Mouse (Mus musculus) hindbrain, embryonic 10.5 days (tissue): ENCODE results near the gene Arhgap44. TPM values are rescaled to one million over a fixed set of nuclear protein-coding genes. Genes with fewer than 3 reads are reported as not detected.
A peak's percentile ranks its signal among the peaks of the same experiment; 100 is the strongest.

Experiments
- DNase-seq: peaks from one replicate; pipeline ENCODE4 v3.0.0-alpha.2; 2017; ENCODE audit warnings: low spot score
- H3K27ac ChIP-seq: fragments of 300-500 bp; sonication (generic); 2 replicates; pipeline ENCODE4 v1.5.1; 2016; ENCODE audit warnings: mild to moderate bottlenecking, moderate library complexity
- H3K27me3 ChIP-seq: fragments of 300-500 bp; sonication (generic); 2 replicates; pipeline ENCODE4 v1.6.1; 2016; ENCODE audit warnings: mild to moderate bottlenecking; ENCODE audit not compliant: poor library complexity, insufficient read depth, severe bottlenecking
- H3K36me3 ChIP-seq: fragments of 300-500 bp; sonication (generic); 2 replicates; pipeline ENCODE4 v1.6.1; 2016; ENCODE audit warnings: mild to moderate bottlenecking, moderate library complexity
- H3K4me1 ChIP-seq: fragments of 300-500 bp; sonication (generic); replicated peaks from 2 replicates; pipeline ENCODE4 v1.6.1; 2016; ENCODE audit warnings: mild to moderate bottlenecking
- H3K4me3 ChIP-seq: fragments of 300-500 bp; sonication (generic); 2 replicates; pipeline ENCODE4 v1.5.1; 2016; ENCODE audit warnings: mild to moderate bottlenecking, moderate library complexity
- H3K9me3 ChIP-seq: fragments of 300-500 bp; sonication (generic); 2 replicates; pipeline ENCODE4 v1.6.1; 2016; ENCODE audit warnings: mild to moderate bottlenecking, moderate library complexity
- WGBS: fragments of 180-500 bp; shearing (Covaris S2); methylation state at CpG from one replicate; pipeline ENCODE4 v1.1.7; 2016; 5-methylcytosine and 5-hydroxymethylcytosine counted together
- polyA plus RNA-seq: library from polyadenylated mRNA; unstranded; fragments of >200 nt; fragmentation: Nextera tagmentation; extraction: Ambion mirVana; gene quantifications from 2 replicates; pipeline ENCODE4 v1.2.1, GENCODE M21; 2016

Arhgap44 gene
- polyA plus RNA-seq, 1 experiment from 2014 or later, result 4.8 TPM

- peaks cover 13% of the 10 kb centered on the region for H3K4me1 ChIP-seq
- H3K36me3 ChIP-seq, result no peaks in the 10 kb centered on the region
- H3K27me3 ChIP-seq, result no peaks in the 10 kb centered on the region
- no peaks in the 10 kb centered on the region for H3K9me3 ChIP-seq
- DNase-seq, result no peak
- WGBS, result 85% methylated on average over 12 of the region's 12 CpGs
- no peak overlapping the region for H3K27ac ChIP-seq
- H3K4me3 ChIP-seq, result no peak overlapping the region
Measured at GRCm38 (mm10) chr11:65059531-65059930, 103.2 kb downstream of the Arhgap44 start.

- WGBS, result 68% methylated on average over 7 of the region's 7 CpGs
- peaks cover 13% of the 10 kb centered on the region for H3K4me1 ChIP-seq
- no peaks in the 10 kb centered on the region for H3K9me3 ChIP-seq
- no peaks in the 10 kb centered on the region for H3K36me3 ChIP-seq
- DNase-seq, result no peak
- peak overlapping the region; percentile 29; the same call in 1 of the 2 replicates for H3K27ac ChIP-seq
- no peaks in the 10 kb centered on the region for H3K27me3 ChIP-seq
- H3K4me3 ChIP-seq, result no peak overlapping the region
Measured at GRCm38 (mm10) chr11:65058224-65058908, 104.4 kb downstream of the Arhgap44 start.

GRCm38 (mm10) chr11:65055596-65055995 lies 107.2 kb downstream of the Arhgap44 start:
- Histone ChIP-seq H3K9me3 (no peaks in the 10 kb centered on the region), H3K27ac (no peak overlapping the region), H3K4me3 (no peak overlapping the region), H3K36me3 (no peaks in the 10 kb centered on the region), H3K27me3 (no peaks in the 10 kb centered on the region), H3K4me1 (peaks cover 13% of the 10 kb centered on the region)
- no peak for DNase-seq
- 80% methylated on average over 7 of the region's 7 CpGs for WGBS

GRCm38 (mm10) chr11:65054216-65054615 lies 108.5 kb downstream of the Arhgap44 start:
- 62% methylated on average over 5 of the region's 5 CpGs for WGBS
- DNase-seq, result no peak
- H3K27ac ChIP-seq, result no peak overlapping the region
- no peaks in the 10 kb centered on the region for H3K27me3 ChIP-seq
- no peak overlapping the region for H3K4me3 ChIP-seq
- peaks cover 10% of the 10 kb centered on the region for H3K4me1 ChIP-seq
- no peaks in the 10 kb centered on the region for H3K36me3 ChIP-seq
- H3K9me3 ChIP-seq, result no peaks in the 10 kb centered on the region

- no peaks in the 10 kb centered on the region; the same call in 1 of the 2 replicates for H3K4me1 ChIP-seq
- H3K4me3 ChIP-seq, result no peak overlapping the region
- 90% methylated on average over 5 of the region's 5 CpGs for WGBS
- H3K27ac ChIP-seq, result no peak overlapping the region
- H3K27me3 ChIP-seq, result no peaks in the 10 kb centered on the region
- H3K36me3 ChIP-seq, result no peaks in the 10 kb centered on the region
- DNase-seq, result no peak
- H3K9me3 ChIP-seq, result no peaks in the 10 kb centered on the region
Measured at GRCm38 (mm10) chr11:65050819-65051218, 111.9 kb downstream of the Arhgap44 start.

GRCm38 (mm10) chr11:65049090-65049489 lies 113.7 kb downstream of the Arhgap44 start:
- H3K4me1 ChIP-seq, result no peaks in the 10 kb centered on the region
- H3K27ac ChIP-seq, result no peak overlapping the region
- H3K9me3 ChIP-seq, result no peaks in the 10 kb centered on the region
- no peak for DNase-seq
- no peaks in the 10 kb centered on the region for H3K27me3 ChIP-seq
- no peak overlapping the region for H3K4me3 ChIP-seq
- no peaks in the 10 kb centered on the region for H3K36me3 ChIP-seq
- WGBS, result 75% methylated on average over 7 of the region's 7 CpGs

GRCm38 (mm10) chr11:65040556-65040955 lies 122.2 kb downstream of the Arhgap44 start:
- no peaks in the 10 kb centered on the region for H3K9me3 ChIP-seq
- peaks cover 20% of the 10 kb centered on the region; the same call in 1 of the 2 replicates for H3K4me1 ChIP-seq
- no peaks in the 10 kb centered on the region for H3K36me3 ChIP-seq
- H3K27me3 ChIP-seq, result no peaks in the 10 kb centered on the region
- WGBS, result 91% methylated on average over 6 of the region's 6 CpGs
- H3K27ac ChIP-seq, result no peak overlapping the region
- H3K4me3 ChIP-seq, result no peak overlapping the region
- DNase-seq, result no peak

- Histone ChIP-seq H3K4me1 (peaks cover 20% of the 10 kb centered on the region; the same call in 1 of the 2 replicates), H3K27me3 (no peaks in the 10 kb centered on the region), H3K36me3 (no peaks in the 10 kb centered on the region), H3K9me3 (no peaks in the 10 kb centered on the region), H3K27ac (no peak overlapping the region), H3K4me3 (no peak overlapping the region)
- WGBS, result 62% methylated on average over 12 of the region's 12 CpGs
- DNase-seq, result no peak
Measured at GRCm38 (mm10) chr11:65039517-65040095, 123.2 kb downstream of the Arhgap44 start.

GRCm38 (mm10) chr11:65038996-65039395 lies 123.8 kb downstream of the Arhgap44 start:
- no peaks in the 10 kb centered on the region for H3K36me3 ChIP-seq
- H3K27me3 ChIP-seq, result no peaks in the 10 kb centered on the region
- peaks cover 20% of the 10 kb centered on the region; the same call in 1 of the 2 replicates for H3K4me1 ChIP-seq
- DNase-seq, result no peak
- no peaks in the 10 kb centered on the region for H3K9me3 ChIP-seq
- WGBS, result 47% methylated on average over 2 of the region's 2 CpGs
- H3K27ac ChIP-seq, result 0 out of 2 replicates have a peak overlapping the region, but pooled peaks have one; percentile 23
- no peak overlapping the region for H3K4me3 ChIP-seq

- no peak for DNase-seq
- no peak overlapping the region for H3K4me3 ChIP-seq
- no peak overlapping the region for H3K27ac ChIP-seq
- WGBS, result 89% methylated on average over 7 of the region's 7 CpGs
- no peaks in the 10 kb centered on the region for H3K4me1 ChIP-seq
- no peaks in the 10 kb centered on the region for H3K9me3 ChIP-seq
- H3K36me3 ChIP-seq, result no peaks in the 10 kb centered on the region
- no peaks in the 10 kb centered on the region for H3K27me3 ChIP-seq
Measured at GRCm38 (mm10) chr11:65032221-65032620, 130.5 kb downstream of the Arhgap44 start.

- DNase-seq, result no peak
- Histone ChIP-seq H3K4me1 (no peaks in the 10 kb centered on the region), H3K9me3 (no peaks in the 10 kb centered on the region), H3K36me3 (no peaks in the 10 kb centered on the region), H3K27me3 (no peaks in the 10 kb centered on the region), H3K4me3 (no peak overlapping the region), H3K27ac (no peak overlapping the region)
- 84% methylated on average over 1 of the region's 1 CpGs for WGBS
Measured at GRCm38 (mm10) chr11:65030201-65030600, 132.6 kb downstream of the Arhgap44 start.

GRCm38 (mm10) chr11:65028049-65028448 lies 134.7 kb downstream of the Arhgap44 start:
- DNase-seq, result no peak
- Histone ChIP-seq H3K9me3 (no peaks in the 10 kb centered on the region), H3K4me1 (no peaks in the 10 kb centered on the region), H3K27me3 (no peaks in the 10 kb centered on the region), H3K4me3 (no peak overlapping the region), H3K36me3 (no peaks in the 10 kb centered on the region), H3K27ac (no peak overlapping the region)
- WGBS, result 84% methylated on average over 5 of the region's 5 CpGs

- no peaks in the 10 kb centered on the region for H3K4me1 ChIP-seq
- no peak for DNase-seq
- WGBS, result 91% methylated on average over 11 of the region's 11 CpGs
- no peaks in the 10 kb centered on the region for H3K9me3 ChIP-seq
- H3K4me3 ChIP-seq, result no peak overlapping the region
- no peaks in the 10 kb centered on the region for H3K36me3 ChIP-seq
- no peaks in the 10 kb centered on the region for H3K27me3 ChIP-seq
- H3K27ac ChIP-seq, result no peak overlapping the region
Measured at GRCm38 (mm10) chr11:65022771-65023170, 140.0 kb downstream of the Arhgap44 start.
